Mouse (Mus musculus) left cerebral cortex, postnatal 25 days (tissue): ENCODE results near the gene Hoxd11. TPM values are rescaled to one million over a fixed set of nuclear protein-coding genes. Genes with fewer than 3 reads are reported as not detected.

Source experiments
- DNase-seq, 2 experiments: peaks; one replicate each; pipeline ENCODE4 v3.0.0; 2022; ENCODE audit warnings: low spot score in 2 of 2, mixed read lengths in 1 of 2
- intact Hi-C: fragments of 180-260 bp; cut with DNase I; formaldehyde crosslinking; loops from one replicate; pipeline ENCODE4 v1.15.1; 2025
- total RNA-seq, 2 experiments: library from RNA; stranded (reverse); gene quantifications; 2 replicates each; pipeline ENCODE4 v1.2.3; 2021

The Hoxd11 gene
- total RNA-seq, 2 experiments from 2014 or later: not detected

DNA sequence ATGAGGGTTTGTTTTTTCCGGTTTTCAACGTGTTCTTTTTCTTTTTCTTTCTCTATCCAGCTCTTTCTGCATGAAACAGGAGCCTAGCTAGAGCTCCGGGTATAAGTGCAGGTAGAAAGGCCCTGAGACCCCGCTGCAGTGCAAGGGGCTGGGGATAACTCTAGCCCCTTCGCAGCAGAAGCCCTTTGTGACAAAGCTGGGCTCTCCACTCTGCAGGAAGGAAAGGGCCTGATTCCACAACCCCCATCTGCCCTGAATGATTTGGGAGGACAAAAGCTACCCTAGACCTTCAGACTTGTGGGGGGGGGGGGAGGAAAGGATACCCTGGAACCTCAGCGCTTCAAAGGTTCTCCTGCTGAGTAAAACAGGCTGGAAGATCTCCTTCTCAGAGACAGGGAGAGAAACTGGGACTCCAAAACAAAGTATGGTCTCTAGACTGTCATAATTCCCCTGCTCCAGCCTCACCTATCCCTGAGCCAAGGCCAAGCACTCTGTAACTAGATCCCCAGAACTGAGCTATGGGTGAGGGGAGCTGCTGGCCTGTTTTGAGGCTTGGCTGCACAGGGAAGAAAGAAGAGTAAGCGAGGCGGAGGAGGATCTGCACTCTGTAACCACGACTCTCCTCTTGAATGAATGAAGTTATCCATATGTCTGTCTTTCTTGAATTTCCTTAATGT, 2.8 kb upstream of the Hoxd11 start:
- no peak for DNase-seq
- intact Hi-C loops: no loop called here

DNA sequence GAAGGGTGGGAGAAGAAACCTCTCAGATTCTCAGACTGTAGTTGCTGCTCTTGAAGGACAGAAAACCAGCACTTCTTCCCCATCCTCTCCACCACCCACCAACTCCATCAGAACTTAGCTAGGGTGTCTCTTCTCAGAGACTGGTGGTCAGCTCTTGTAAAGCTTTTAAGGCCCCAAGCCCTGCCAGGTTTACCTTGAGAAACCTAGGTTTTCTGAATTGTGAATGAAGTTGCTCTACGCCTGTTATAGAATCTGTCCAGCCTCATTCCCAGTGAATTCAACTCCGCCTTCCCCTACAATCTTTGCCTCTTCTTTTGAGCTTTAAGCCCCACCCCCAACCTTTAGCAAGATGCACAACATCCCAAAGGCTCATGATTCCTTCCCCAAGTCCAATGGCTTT, 2.3 kb upstream of the Hoxd11 start:
- DNase-seq: no peak
- intact Hi-C loops: no loop called here

DNA sequence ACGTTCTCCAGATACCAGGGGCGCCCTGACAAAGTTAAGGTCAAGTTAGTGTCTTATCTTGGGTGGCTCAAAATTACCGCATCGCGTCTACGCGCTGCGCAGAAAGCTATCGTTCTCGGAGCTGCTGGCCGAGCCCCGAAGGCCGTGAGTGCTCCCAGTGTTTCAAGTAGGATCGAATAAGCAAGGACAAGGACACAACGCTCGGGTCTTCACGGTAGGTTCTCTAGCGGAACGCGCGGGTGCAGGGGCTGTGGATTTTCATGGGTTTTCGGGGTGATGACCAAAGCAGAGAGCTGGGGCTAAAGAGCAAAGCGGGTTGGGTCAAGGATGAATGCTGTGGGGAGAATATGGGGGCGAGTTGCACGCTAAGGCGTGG, 227 bp downstream of the Hoxd11 start:
- DNase-seq: no peak
- intact Hi-C loops: no loop called here

DNA sequence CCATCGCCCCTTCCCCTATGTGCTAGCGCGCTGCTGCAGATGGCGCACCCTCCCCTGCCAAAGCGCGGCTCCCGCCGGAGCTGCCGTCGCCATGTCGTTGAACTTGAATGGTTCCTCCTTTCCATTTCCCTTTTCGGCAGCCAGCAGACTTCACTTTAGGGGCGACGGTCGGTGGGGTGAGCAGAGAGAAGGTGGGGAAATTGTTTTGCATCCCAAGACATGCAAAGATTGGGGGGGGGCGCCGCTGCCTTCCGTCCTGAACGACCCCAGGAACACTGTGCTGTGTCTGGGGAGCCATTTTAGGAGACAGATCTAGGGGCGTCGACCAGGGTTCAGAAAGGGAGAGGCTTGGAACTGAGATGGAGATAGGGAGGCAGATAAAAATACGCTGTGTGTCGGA, 623 bp downstream of the Hoxd11 start:
- no peak for DNase-seq
- intact Hi-C loops: no loop called here

DNA sequence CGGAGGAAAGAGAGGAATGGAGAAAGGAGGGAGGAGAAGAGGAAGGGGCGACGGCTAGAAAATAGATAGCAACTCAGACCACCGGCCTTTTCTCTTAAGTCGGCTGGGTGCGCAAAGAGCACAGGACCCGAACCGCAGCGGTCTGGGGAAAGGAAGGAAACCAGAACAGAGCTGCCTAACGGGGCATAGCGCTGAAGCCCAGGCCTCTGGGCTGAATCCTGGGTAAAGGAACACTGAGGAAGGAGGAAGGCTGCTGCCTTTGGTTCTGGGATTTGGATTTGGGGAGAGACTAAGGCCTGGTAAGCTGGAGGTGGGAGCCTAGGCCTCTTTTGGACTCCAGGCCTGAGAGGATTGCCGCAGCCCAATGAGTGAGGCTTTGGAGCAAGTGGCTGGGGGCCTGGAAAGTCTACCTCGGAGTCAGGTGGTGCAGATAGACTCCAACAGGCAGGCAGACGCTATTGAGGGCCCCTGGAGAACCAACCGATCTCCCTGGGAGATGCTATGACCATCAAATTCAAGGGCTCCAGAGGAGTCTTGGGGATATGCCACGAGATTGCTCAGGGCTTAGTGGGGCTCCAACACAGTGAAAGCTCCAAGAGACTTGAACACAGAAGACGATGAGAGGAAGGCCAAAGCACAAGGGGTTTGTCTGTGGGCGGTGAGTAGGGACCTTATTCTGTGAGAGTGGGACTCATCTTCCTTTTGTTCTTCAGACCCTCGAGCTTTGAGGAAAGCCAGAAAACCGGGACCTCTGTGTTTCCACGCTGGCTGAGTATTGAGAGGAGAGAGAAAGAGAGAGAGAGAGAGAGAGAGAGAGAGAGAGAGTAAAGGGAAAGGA, 1.4 kb downstream of the Hoxd11 start:
- DNase-seq: no peak
- intact Hi-C loops: no loop called here

DNA sequence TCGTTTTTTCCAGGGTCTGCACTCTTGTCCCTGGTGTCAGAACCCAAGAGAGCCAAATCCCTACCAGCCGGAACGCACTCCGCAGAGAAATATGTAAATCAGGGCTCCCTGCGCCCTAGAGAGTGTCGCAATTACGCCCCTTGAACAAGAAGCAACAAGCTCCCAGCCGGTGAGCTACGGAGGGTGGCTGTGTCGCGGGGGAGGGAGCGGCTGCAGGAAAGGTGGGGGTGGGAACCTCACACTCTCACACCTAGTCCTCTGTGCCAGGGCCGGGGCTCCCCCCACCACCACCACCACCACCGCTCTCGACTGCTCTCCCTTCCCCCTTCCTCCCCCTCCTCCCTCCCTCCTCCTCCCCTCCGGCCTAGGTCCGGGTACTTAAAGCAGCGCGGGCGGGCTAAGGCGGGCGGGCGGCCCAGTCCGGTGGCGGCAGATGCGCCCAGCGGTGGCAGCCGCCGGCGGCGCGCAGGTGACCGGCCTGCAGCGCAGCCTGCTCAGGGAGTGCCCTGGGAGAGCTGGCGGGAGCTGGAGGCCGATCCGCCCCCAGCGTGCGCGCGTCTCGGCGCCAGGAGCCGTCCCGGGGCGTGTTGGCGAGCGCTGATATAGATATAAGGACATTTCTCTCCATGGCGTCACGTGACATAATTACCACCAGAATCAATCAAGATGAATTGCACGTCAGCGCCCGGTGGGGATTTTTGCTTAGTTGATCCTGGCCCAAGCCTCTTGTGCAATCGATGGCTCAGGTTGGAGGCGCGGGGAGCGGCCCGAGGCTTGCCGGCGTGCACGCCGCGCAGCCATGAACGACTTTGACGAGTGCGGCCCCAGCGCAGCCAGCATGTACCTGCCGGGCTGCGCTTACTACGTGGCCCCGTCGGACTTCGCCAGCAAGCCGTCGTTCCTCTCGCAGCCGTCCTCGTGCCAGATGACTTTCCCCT, 2.5 kb downstream of the Hoxd11 start:
- DNase-seq: no peak
- intact Hi-C loops: no loop called here

DNA sequence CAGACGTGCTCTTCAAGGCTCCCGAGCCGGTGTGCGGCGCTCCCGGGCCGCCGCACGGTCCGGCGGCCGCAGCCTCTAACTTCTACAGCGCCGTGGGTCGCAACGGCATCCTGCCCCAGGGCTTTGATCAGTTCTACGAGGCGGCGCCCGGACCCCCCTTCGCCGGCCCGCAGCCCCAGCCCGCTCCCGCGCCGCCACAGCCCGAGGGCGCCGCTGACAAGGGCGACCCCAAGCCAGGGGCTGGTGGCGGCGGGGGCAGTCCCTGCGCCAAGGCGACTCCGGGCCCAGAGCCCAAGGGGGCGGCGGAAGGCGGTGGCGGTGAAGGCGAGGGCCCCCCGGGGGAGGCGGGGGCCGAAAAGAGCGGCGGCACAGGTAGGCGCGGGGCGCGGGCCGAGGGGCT, 3.4 kb downstream of the Hoxd11 start:
- intact Hi-C loops: no loop called here
- no peak for DNase-seq

DNA sequence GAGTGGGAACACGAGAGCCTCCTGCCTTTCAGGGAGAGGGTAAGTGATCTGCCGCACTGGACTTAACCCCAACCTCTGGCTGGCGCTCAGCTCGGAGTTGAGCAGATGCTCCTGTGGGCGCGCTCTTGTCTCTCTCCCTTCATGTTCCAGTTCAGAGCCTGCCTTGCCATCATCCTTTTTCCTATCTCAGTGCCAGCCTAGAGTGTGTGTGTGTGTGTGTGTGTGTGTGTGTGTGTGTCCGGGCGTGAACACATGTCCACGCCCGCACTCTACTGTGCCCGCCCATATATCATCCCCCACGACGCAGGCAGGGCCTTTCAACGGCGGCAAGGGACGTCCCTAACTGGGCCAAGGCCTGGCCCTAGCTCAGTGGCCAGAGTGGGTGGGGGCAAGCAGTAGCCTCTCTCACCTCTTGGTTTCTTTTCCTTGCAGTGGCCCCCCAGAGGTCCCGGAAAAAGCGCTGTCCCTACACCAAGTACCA, 4.2 kb downstream of the Hoxd11 start:
- no peak for DNase-seq
- intact Hi-C loops: no loop called here

DNA sequence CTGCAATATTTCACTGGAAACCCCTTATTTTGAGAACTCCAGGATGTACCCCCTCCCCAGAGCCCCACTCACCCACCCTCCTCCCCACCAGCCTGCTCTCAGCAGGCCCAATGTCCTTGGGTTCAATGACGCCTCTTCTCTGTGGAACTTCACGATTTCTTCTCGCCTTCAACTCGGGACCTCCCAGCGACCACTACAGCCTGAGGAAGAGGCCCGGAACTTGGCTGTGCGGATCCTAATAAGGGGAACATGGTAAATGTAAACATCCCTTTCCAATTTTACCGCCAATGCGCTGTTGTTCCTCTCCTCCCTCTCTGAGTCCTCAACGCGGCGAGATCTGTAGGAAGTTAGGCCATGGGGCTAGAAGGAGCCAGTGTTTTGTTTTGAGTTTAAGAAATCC, 4.7 kb downstream of the Hoxd11 start:
- intact Hi-C loops: no loop called here
- DNase-seq: no peak

DNA sequence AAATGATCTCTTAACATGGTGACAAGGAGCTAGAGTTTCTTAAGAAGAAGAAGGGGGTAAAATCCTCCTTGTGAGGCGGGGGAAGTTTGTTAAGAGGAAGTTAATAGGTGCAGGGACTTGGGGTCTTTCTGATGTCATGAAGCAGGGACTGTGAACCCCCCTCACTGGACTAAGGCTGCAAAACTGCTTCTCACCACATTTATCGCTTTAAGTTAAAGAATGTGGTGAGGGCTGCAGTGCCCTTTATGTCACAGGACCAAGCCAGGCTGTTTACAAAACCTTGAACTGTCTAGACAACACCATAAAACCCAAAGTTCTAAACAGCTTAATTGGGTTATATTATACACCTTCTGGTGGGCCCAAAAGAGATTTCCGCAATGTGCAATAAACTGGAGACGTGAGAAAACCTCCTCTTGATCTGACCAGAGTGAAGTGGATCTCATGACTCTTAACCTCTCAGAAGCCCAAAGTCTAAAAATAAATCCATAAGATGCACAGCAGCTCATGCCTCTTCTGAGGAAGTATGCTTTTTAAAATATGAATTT, 5.8 kb downstream of the Hoxd11 start:
- no peak for DNase-seq
- intact Hi-C loops: no loop called here

DNA sequence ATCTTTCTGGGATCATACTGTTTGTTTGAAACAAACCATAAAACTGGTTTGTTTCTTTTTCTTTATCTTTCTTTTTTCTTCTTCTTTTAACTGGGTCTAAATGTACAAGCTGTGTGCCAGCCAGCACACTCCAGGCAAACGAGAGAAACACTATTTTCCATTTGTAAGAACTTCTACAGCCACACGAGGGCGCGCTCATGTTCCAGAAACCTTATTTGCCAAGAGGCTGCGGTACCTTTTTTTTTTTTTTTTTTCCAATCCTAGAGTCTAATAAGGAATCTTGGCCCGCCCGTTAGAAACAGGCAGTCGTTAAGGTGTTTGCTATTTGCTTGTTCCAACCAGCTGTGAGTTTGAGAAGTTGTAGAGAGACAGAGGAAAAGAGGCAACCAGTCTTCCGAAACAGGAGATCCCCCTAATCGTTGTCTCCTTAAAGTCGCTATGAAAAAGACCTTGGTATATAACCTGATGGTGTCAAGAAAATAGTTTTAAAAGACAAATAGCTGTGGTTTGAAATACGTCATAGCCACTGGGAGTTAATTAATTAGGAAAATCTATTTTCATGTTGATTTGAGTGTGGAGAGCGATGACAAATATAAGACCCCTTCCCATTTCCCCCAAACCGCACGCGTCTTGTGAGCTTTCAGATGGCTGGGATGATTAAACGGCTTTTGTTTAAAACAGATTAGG, 7.1 kb downstream of the Hoxd11 start:
- peak; percentile 50 to 58 for DNase-seq
- intact Hi-C loops: no loop called here

DNA sequence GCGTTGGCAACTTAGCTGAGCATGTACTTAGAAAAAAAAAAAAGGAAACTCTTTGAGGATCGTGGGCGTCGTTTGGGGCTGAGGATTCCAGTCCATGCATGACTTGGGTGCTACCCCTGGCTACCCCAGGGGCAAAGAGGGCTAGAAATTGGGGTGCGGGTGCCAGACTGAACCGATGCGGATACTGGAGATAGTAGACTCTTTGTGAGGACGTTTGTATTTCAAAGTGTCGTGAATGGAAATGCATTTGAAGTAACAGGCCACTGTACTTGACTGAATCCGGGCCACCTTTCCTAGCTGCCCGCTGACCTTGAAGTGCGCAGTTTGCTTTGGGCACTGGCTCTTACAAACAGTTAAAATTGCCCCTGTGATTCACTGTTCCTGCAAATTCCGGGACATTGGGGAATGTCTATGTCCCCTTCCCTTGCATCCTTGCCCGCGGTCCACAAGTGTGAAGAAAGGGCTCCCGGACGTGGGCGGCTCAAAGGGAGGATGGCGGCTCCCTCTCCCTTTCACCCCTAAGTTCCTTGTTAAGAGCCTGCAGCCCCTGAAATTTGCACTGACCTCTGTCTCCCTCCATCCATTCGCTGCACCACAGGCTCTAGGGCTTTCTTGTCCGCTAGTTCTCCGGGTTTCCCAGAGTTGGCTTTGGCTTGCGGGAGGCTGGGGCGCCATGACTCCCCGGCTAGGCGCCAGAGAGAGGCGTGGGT, 7.8 kb downstream of the Hoxd11 start:
- intact Hi-C loops: no loop called here
- DNase-seq: no peak

DNA sequence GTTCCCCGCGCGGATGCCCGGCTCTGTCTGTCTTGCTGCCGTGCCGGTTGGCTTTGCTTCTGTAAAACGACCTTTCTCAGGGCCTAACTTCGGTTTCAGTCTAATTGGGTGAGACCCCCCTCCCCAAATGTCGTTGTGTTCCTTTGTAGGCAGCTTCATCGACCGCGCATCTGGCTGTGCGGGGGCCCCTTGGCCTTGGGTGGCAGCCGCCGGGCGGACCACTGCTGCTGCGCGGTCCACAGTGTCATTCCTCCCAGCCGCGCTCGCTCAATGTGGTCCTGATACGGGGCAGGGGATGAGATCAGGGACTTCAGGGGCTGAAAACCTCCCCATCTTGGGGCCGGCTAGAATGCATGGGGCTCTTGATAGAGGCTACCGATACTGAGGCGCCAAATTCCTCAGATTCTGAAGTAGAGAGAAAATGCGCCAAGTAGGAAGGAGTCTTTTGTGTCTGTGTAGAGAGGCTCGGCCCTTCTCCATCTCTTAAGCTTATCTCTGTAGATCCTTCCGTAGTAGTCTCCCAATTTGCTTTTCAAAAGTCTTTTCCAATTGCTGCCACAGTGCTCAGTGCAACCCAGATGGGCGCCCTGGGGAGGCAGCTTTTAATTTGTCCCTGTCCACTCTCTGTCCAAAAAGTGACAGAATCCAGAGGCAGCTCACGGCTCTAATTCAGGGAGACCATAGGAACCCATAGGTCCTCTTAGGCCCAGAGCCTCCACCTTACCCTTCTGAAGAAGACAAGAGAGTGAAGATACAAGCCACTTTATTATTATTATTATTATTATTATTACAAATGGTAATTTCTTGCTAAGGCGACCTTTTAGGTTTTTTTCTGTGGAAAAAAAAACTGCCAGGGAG, 8.6 kb downstream of the Hoxd11 start:
- intact Hi-C loops: no loop called here
- no peak for DNase-seq

DNA sequence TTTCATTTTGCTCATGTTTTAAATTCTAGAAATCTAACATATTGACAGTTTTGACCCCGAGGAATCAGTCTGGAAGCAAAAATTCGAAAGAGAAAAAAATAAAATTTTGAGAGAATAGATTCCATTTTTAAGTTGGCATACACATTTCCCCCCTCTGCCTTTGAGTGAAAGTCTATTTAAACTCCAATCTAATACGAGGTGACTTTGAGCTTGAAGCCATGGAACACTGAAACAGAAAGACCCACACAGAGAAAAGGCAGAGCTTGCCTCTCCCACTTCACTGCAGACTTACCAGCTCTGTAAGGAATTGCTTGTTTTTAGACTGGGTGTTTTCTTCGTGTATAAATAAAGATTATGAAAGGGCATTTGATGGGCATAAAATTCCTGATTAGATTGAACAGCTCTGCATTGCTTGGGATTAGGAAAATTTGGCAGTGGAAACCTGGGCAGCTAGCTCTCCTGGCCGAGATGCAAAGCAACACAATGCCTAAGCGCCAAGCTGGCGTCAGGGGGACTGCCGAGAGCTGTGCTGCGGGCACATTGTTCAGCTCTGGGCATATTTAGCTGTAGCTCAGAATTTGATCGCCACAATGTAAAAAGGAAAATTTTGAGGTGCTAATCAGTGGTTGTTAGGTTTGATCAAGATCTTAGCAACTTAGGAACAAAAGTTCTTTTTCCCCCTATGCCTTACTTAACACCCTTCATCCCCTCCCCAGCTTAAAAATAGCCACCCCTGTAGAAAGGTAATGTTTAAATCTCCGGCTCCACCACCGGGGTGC, 9.6 kb downstream of the Hoxd11 start:
- intact Hi-C loops: no loop called here
- no peak for DNase-seq

DNA sequence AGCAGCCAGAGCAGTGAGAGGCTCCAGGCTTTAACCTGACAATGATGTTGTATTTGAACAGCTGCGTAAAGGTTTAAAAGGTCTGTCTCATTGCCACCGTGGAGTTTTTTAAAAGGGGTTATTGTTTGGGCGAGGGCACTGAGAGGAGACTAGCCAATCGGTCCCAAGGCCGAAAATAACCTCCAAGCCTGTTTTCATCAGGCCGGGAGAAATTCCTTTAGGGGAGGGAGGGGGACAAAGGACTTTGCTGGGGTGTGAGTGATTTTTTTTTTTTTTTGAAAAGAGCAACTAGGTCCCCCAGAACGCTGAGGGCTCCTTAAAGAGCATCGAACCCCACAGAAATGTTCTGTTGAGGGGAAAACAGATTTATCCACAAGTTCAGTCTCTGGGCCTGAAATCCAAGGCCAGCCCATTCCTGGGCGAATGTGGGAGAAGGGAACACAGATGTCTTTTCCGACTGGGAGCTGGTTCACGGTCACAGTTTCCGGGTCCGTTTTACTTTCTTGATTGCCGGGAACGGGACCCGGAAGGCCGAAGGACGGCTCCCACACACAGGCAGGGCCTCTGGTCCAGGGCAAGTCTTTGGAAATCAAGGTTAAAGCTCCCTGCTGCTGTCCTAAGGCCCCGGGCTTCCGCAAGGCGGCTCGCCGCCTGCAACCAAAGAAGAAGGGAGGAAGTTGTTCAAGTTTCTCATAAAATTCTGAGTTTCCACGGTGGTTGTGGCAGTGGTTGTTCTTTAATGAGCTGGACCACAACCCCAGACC, 10.4 kb downstream of the Hoxd11 start:
- DNase-seq: no peak
- intact Hi-C loops: no loop called here

DNA sequence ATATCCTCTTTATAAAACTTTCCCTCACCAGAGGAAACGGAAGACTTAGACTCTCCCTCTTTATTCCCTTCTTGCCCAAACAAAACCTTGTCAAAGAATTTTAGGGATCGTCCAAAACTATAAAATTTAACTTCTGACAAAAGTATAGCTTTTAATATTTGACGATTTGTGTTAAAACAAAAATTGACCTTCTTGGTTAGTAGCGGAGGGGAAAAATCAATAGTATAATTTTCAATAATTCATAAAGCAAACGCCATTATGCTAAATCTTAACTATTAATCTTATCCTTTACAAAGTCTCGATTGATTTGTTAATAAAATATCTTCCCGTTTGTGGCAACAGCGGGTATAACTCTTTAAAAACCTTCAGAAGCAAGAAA, 11.0 kb downstream of the Hoxd11 start:
- intact Hi-C loops: no loop called here
- no peak for DNase-seq
